Mouse (Mus musculus) ES-E14 (cell line): ENCODE results near the gene Defb36.

Experiments
- CHD2 ChIP-seq: IDR thresholded peaks from 2 replicates; pipeline ENCODE4 v1.6.1; 2014; ENCODE audit warnings: mild to moderate bottlenecking, low read depth, low read length, inconsistent platforms
- MAFK ChIP-seq: IDR thresholded peaks from 2 replicates; pipeline ENCODE4 v1.6.1; 2014; ENCODE audit warnings: mild to moderate bottlenecking, low read depth, low read length, inconsistent platforms; ENCODE audit not compliant: insufficient read depth
- ZC3H11A ChIP-seq: IDR thresholded peaks from 2 replicates; pipeline ENCODE4 v1.6.1; 2012; ENCODE audit warnings: low read depth, mild to moderate bottlenecking, inconsistent platforms, low read length, borderline replicate concordance
- ZNF384 ChIP-seq: IDR thresholded peaks from 2 replicates; pipeline ENCODE4 v1.6.1; 2012; ENCODE audit warnings: low read depth, low read length, inconsistent platforms

DNA sequence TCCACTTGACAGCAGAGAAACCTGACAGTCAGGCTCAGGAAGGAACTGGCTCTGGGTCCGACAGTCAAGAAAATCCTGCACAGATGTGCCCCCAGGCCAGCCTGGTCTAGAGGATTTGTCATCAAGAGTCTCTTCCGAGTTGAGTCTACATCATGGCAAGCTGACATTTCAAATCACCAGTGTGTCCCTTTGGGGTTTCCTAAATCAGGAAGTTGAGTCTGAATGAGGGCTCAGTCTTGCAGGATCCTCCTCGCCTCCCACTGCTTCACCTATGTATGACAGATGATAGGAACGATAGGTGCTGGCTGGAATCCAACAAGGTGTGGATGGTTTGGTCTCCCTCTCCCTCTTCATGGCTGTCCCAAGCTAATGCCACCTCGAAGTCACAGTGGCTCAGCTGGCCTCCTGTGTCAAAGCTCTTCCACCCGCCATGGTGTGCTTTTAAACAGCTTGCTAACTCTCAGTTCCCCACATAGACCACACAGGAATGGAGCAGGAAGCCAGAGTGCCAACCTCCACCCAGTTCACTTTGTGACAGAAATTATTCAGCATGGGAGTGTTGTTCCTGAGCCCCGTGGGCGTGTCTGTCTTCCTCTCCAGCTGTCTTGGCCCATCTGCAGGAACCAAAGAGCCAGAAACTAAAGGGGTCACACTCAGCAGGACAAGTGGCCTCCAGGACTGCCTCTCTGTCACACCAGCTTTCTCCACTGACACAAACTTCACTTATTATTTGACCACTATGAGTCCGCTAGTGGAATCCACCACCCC is 16.4 kb downstream of the Defb36 start:
- no peak for TF ChIP-seq ZC3H11A
- no peak for TF ChIP-seq MAFK
- TF ChIP-seq ZNF384 = no peak
- no peak for TF ChIP-seq CHD2
